Mouse (Mus musculus): Measurements from ENCODE around the gene Krt10. TPM values are rescaled to one million over a fixed set of nuclear protein-coding genes. Genes with fewer than 3 reads are reported as not detected.

Krt10 gene
- polyA plus RNA-seq, 1 experiment from 2014 or later = 14.6 TPM

GRCm38 (mm10) chr11:99398084-99398483, 8.9 kb upstream of the Krt10 start:
- DNase-seq (ENCODE audit: low spot score) = no peak
- H3K4me3 ChIP-seq = no peak overlapping the region
- no peaks in the 10 kb centered on the region for H3K36me3 ChIP-seq
- H3K27ac ChIP-seq = no peak overlapping the region
- H3K4me1 ChIP-seq = no peaks in the 10 kb centered on the region
- peaks cover 22% of the 10 kb centered on the region for H3K27me3 ChIP-seq (ENCODE audit: insufficient read depth, poor library complexity, severe bottlenecking)
- 69% methylated on average over 3 of the region's 3 CpGs for WGBS
- no peaks in the 10 kb centered on the region for H3K9me3 ChIP-seq

GRCm38 (mm10) chr11:99396661-99397060, 7.5 kb upstream of the Krt10 start:
- H3K27ac ChIP-seq = no peak overlapping the region
- WGBS = 75% methylated on average over 2 of the region's 2 CpGs
- H3K27me3 ChIP-seq (ENCODE audit: insufficient read depth, poor library complexity, severe bottlenecking) = peaks cover 22% of the 10 kb centered on the region
- no peaks in the 10 kb centered on the region for H3K4me1 ChIP-seq
- peak; percentile 11 for DNase-seq (ENCODE audit: low spot score)
- H3K4me3 ChIP-seq = no peak overlapping the region
- H3K9me3 ChIP-seq = no peaks in the 10 kb centered on the region
- no peaks in the 10 kb centered on the region for H3K36me3 ChIP-seq

GRCm38 (mm10) chr11:99396034-99396433, 6.9 kb upstream of the Krt10 start:
- no peaks in the 10 kb centered on the region for H3K4me1 ChIP-seq
- WGBS = 49% methylated on average over 3 of the region's 3 CpGs
- peak; percentile 10 for DNase-seq (ENCODE audit: low spot score)
- H3K27me3 ChIP-seq (ENCODE audit: insufficient read depth, poor library complexity, severe bottlenecking) = peaks cover 19% of the 10 kb centered on the region
- H3K4me3 ChIP-seq = no peak overlapping the region
- no peaks in the 10 kb centered on the region for H3K36me3 ChIP-seq
- no peak overlapping the region for H3K27ac ChIP-seq
- no peaks in the 10 kb centered on the region for H3K9me3 ChIP-seq

- Histone ChIP-seq H3K9me3 (no peaks in the 10 kb centered on the region), H3K4me1 (no peaks in the 10 kb centered on the region)
- WGBS = 81% methylated on average over 10 of the region's 10 CpGs
These were observed 3.3 kb upstream of the Krt10 start for GRCm38 (mm10) chr11:99392492-99392891.

GRCm38 (mm10) chr11:99391375-99391774, 2.2 kb upstream of the Krt10 start:
- Histone ChIP-seq H3K4me3 (no peak overlapping the region), H3K9me3 (no peaks in the 10 kb centered on the region), H3K27ac (no peak overlapping the region), H3K36me3 (0 out of 2 replicates have a peak, but pooled peaks cover 2% of the 10 kb centered on the region), H3K27me3 (ENCODE audit: insufficient read depth, poor library complexity, severe bottlenecking) (no peaks in the 10 kb centered on the region), H3K4me1 (no peaks in the 10 kb centered on the region)
- peak; percentile 54 for DNase-seq (ENCODE audit: low spot score)
- 74% methylated on average over 6 of the region's 6 CpGs for WGBS

More at GRCm38 (mm10) chr11:99392492-99392891, 3.3 kb upstream of the Krt10 start:
- Histone ChIP-seq H3K36me3 (0 out of 2 replicates have a peak, but pooled peaks cover under 1% of the 10 kb centered on the region), H3K4me3 (no peak overlapping the region), H3K27me3 (ENCODE audit: insufficient read depth, poor library complexity, severe bottlenecking) (no peaks in the 10 kb centered on the region), H3K27ac (no peak overlapping the region)
- DNase-seq (ENCODE audit: low spot score) = no peak

- Histone ChIP-seq H3K9me3 (no peaks in the 10 kb centered on the region), H3K4me1 (no peaks in the 10 kb centered on the region), H3K27me3 (ENCODE audit: insufficient read depth, poor library complexity, severe bottlenecking) (no peaks in the 10 kb centered on the region), H3K36me3 (0 out of 2 replicates have a peak, but pooled peaks cover 2% of the 10 kb centered on the region), H3K4me3 (no peak overlapping the region), H3K27ac (no peak overlapping the region)
- DNase-seq (ENCODE audit: low spot score) = no peak
- WGBS = 73% methylated on average over 7 of the region's 7 CpGs
These were observed 1.7 kb upstream of the Krt10 start for GRCm38 (mm10) chr11:99390866-99391265.

- Histone ChIP-seq H3K36me3 (0 out of 2 replicates have a peak, but pooled peaks cover 2% of the 10 kb centered on the region), H3K4me3 (no peak overlapping the region), H3K27ac (no peak overlapping the region), H3K9me3 (no peaks in the 10 kb centered on the region), H3K4me1 (no peaks in the 10 kb centered on the region), H3K27me3 (ENCODE audit: insufficient read depth, poor library complexity, severe bottlenecking) (peaks cover 8% of the 10 kb centered on the region; the same call in 1 of the 2 replicates)
- WGBS = 88% methylated on average over 18 of the region's 18 CpGs
- no peak for DNase-seq (ENCODE audit: low spot score)
These were observed 503 bp downstream of the Krt10 start for GRCm38 (mm10) chr11:99388661-99389060.

GRCm38 (mm10) chr11:99385813-99386721, 3.1 kb downstream of the Krt10 start:
- H3K4me1 ChIP-seq = no peaks in the 10 kb centered on the region
- H3K9me3 ChIP-seq = no peaks in the 10 kb centered on the region
- peak; percentile 91 for DNase-seq (ENCODE audit: low spot score)
- H3K27me3 ChIP-seq (ENCODE audit: insufficient read depth, poor library complexity, severe bottlenecking) = peaks cover 30% of the 10 kb centered on the region
- H3K4me3 ChIP-seq = peak overlapping the region; percentile 68
- H3K27ac ChIP-seq = peak overlapping the region; percentile 93
- WGBS = 3% methylated on average over 71 of the region's 71 CpGs
- 0 out of 2 replicates have a peak, but pooled peaks cover 2% of the 10 kb centered on the region for H3K36me3 ChIP-seq

GRCm38 (mm10) chr11:99379568-99379967, 9.6 kb downstream of the Krt10 start:
- H3K27me3 ChIP-seq (ENCODE audit: insufficient read depth, poor library complexity, severe bottlenecking) = peaks cover 30% of the 10 kb centered on the region

GRCm38 (mm10) chr11:99374803-99375202, 14.4 kb downstream of the Krt10 start, which contains the start of gene Krt28:
Krt28 (minus strand) TSS chr11:99374903.
- no peak for DNase-seq (ENCODE audit: low spot score)
- Histone ChIP-seq H3K36me3 (no peaks in the 10 kb centered on the region), H3K9me3 (no peaks in the 10 kb centered on the region), H3K27ac (no peak within 1 kb of the TSS), H3K27me3 (ENCODE audit: insufficient read depth, poor library complexity, severe bottlenecking) (no peaks in the 10 kb centered on the region), H3K4me1 (no peaks in the 10 kb centered on the region), H3K4me3 (no peak within 1 kb of the TSS)
- 81% methylated on average over 13 of the region's 13 CpGs for WGBS

More at GRCm38 (mm10) chr11:99379568-99379967, 9.6 kb downstream of the Krt10 start:
- no peak for DNase-seq (ENCODE audit: low spot score)
- Histone ChIP-seq H3K4me3 (no peak overlapping the region), H3K36me3 (no peaks in the 10 kb centered on the region), H3K9me3 (no peaks in the 10 kb centered on the region), H3K27ac (no peak overlapping the region), H3K4me1 (no peaks in the 10 kb centered on the region)
- 17% methylated on average over 5 of the region's 5 CpGs for WGBS

GRCm38 (mm10) chr11:99369853-99370451, 19.2 kb downstream of the Krt10 start:
- no peak for DNase-seq (ENCODE audit: low spot score)
- 85% methylated on average over 8 of the region's 8 CpGs for WGBS
- no peaks in the 10 kb centered on the region for H3K9me3 ChIP-seq

GRCm38 (mm10) chr11:99369229-99369628, 19.9 kb downstream of the Krt10 start:
- Histone ChIP-seq H3K27me3 (ENCODE audit: insufficient read depth, poor library complexity, severe bottlenecking) (peaks cover 4% of the 10 kb centered on the region; the same call in 1 of the 2 replicates), H3K4me3 (no peak overlapping the region), H3K9me3 (no peaks in the 10 kb centered on the region), H3K4me1 (no peaks in the 10 kb centered on the region), H3K27ac (no peak overlapping the region), H3K36me3 (no peaks in the 10 kb centered on the region)
- WGBS = 8% methylated on average over 3 of the region's 3 CpGs
- no peak for DNase-seq (ENCODE audit: low spot score)

More at GRCm38 (mm10) chr11:99369853-99370451, 19.2 kb downstream of the Krt10 start:
- no peak overlapping the region for H3K27ac ChIP-seq
- no peaks in the 10 kb centered on the region for H3K36me3 ChIP-seq
- no peaks in the 10 kb centered on the region for H3K4me1 ChIP-seq
- peaks cover 4% of the 10 kb centered on the region; the same call in 1 of the 2 replicates for H3K27me3 ChIP-seq (ENCODE audit: insufficient read depth, poor library complexity, severe bottlenecking)
- no peak overlapping the region for H3K4me3 ChIP-seq

GRCm38 (mm10) chr11:99366791-99367190, 22.4 kb downstream of the Krt10 start:
- 43% methylated on average over 10 of the region's 10 CpGs for WGBS
- Histone ChIP-seq H3K27me3 (ENCODE audit: insufficient read depth, poor library complexity, severe bottlenecking) (peaks cover 4% of the 10 kb centered on the region; the same call in 1 of the 2 replicates), H3K4me1 (no peaks in the 10 kb centered on the region), H3K36me3 (no peaks in the 10 kb centered on the region), H3K9me3 (no peaks in the 10 kb centered on the region), H3K4me3 (no peak overlapping the region), H3K27ac (no peak overlapping the region)
- DNase-seq (ENCODE audit: low spot score) = no peak
